20 mouse cellular contexts compared by ENCODE assay signal in genomic region chr3:127679703-127680102, GRCm38 (mm10). TPM values are rescaled to one million over a fixed set of nuclear protein-coding genes. Genes with fewer than 3 reads are reported as not detected.
"Had no signal": no experiment of that assay in that cellular context is flagged by ENCODE, and none has a peak within 500 bp of the region (broad histone marks: within the 10 kb centered on the region; RNA-seq: fewer than 3 reads in every experiment).

No protein-coding gene starts in this region.

- H3K27ac ChIP-seq: hindbrain, postnatal 0 days; kidney, postnatal 0 days; limb, embryonic 15.5 days; liver, embryonic 12.5 days; macrophage; midbrain, embryonic 12.5 days had no signal

- H3K4me3 ChIP-seq: limb, embryonic 15.5 days; liver, embryonic 12.5 days; megakaryocyte, embryonic 14.5 days; midbrain, embryonic 12.5 days had no signal

- DNase-seq: layer of hippocampus, adult 9-11 months; layer of hippocampus, postnatal 36 days; lung, embryonic 14.5 days; lung, postnatal 14 days; right cerebral cortex, adult 18-20 months; right cerebral cortex, postnatal 25 days; thymus, adult 2 months; thymus, postnatal 25 days had no signal

- H3K4me1 ChIP-seq: limb, embryonic 15.5 days; liver, embryonic 12.5 days; megakaryocyte, embryonic 14.5 days; midbrain, embryonic 12.5 days had no signal

- H3K36me3 ChIP-seq: limb, embryonic 15.5 days; liver, embryonic 12.5 days; midbrain, embryonic 12.5 days had no signal

- H3K9ac ChIP-seq: limb, embryonic 15.5 days; liver, embryonic 12.5 days; lung, embryonic 14.5 days; midbrain, embryonic 12.5 days had no signal

- H3K9me3 ChIP-seq: limb, embryonic 15.5 days; liver, embryonic 12.5 days; midbrain, embryonic 12.5 days had no signal

- H3K27me3 ChIP-seq: limb, embryonic 15.5 days; liver, embryonic 12.5 days; megakaryocyte, embryonic 14.5 days had no signal

- H3K4me2 ChIP-seq: limb, embryonic 15.5 days; liver, embryonic 12.5 days; lung, embryonic 14.5 days; midbrain, embryonic 12.5 days had no signal

- ATAC-seq: hindbrain, postnatal 0 days; liver, embryonic 12.5 days had no signal

RNA-seq across cellular contexts. Expression of gene Neurog2, which starts 46.8 kb away (rescaled TPM):
- polyA plus RNA-seq: intestine, embryonic 14.5 days; kidney, postnatal 0 days; limb, embryonic 11.5 days; limb, embryonic 15.5 days; liver, embryonic 12.5 days; liver, embryonic 16.5 days; lung, embryonic 14.5 days; macrophage; small intestine, adult 2 months; urinary bladder, adult 2 months had no signal
